Mouse (Mus musculus) monocyte, adult 2 months (primary cell): Measurements from ENCODE around the gene Clcnkb.

Experiments
- DNase-seq, 2 experiments: peaks; one replicate each; pipeline ENCODE4 v3.0.0; 2022; ENCODE audit warnings: low spot score in 2 of 2, low read depth in 1 of 2

The Clcnkb gene

DNA sequence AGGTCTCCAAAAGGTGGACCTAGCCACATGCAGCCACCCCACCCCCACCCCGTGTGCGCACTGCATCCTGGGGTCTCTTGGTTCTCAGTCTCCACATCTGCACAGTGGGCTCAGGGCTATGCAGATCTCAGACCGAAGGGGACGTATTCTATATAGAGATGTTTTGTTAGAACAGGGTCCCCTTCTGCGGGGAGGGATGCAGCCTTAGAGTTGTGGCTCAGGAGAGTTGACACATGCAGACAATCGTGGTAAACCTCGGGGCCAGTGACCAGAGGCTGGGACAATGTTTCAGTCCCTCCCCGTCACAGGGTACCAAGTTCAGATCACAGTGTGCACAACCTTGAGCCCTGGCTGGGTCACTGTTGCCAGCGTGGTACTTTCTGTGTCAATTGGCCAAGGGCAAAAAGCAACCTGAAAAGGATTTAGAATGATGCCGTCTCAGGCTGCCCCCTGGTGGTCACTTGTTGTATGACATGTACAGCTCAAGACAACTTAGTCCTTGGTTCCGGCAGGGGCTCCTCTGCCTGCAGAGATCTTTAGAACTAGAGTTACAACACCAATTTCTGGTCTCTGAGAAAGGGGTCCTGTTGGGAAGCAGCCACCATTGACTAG, 52.8 kb downstream of the Clcnkb start:
- DNase-seq = peak in 1 of 2 experiments; percentile 68

DNA sequence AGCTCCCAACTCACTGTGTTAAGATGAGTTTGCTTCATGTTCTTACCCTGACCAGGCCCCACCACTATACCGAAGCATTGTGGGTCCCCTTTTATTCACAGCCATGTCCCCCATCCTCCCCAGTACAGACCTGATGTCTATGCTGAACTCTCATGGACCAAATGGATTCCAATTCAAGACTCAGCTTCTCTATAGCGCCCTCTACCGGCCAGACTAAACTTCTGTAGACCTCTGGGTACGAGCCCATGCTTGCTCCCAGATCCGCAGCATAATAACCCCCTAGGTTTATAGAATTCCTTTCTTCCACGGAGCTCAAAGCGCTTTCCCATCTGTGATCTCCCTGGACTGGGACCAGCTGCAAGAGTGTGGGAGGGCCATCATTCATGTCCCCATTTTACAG, 55.0 kb downstream of the Clcnkb start:
- no peak for DNase-seq

GRCm38 (mm10) chr4:141359222-141359621, 56.6 kb downstream of the Clcnkb start:
- no peak for DNase-seq

GRCm38 (mm10) chr4:141357811-141358210, 58.0 kb downstream of the Clcnkb start:
- no peak for DNase-seq
